Mouse (Mus musculus) C2C12 (cell line): Measurements from ENCODE around the gene Hsf4. TPM values are rescaled to one million over a fixed set of nuclear protein-coding genes. Genes with fewer than 3 reads are reported as not detected.
"Not testable (repeated sequence)": the region's sequence is repeated elsewhere in the genome, so short reads cannot be mapped to it uniquely, and the experiment has no call there.

Experiments
- H3K27me3 ChIP-seq: one replicate; pipeline ENCODE4 v1.6.1; 2011; ENCODE audit not compliant: control insufficient read depth, insufficient read depth, insufficient read length
- H3K36me3 ChIP-seq: one replicate; pipeline ENCODE4 v1.6.1; 2011; ENCODE audit not compliant: control insufficient read depth, insufficient read depth
- H3K4me3 ChIP-seq: one replicate; pipeline ENCODE4 v1.5.1; 2011; ENCODE audit warnings: mild to moderate bottlenecking, control low read depth; ENCODE audit not compliant: poor library complexity, insufficient read depth, severe bottlenecking
- H3K79me2 ChIP-seq: one replicate; pipeline ENCODE4 v1.6.1; 2011; ENCODE audit not compliant: control insufficient read depth, insufficient read depth
- H3K79me3 ChIP-seq: one replicate; pipeline ENCODE4 v1.6.1; 2011; ENCODE audit warnings: low read depth, control low read depth
- H3ac ChIP-seq: one replicate; pipeline ENCODE3; 2011; ENCODE audit warnings: low read depth; ENCODE audit not compliant: control insufficient read depth, insufficient read length
- CEBPB ChIP-seq: IDR thresholded peaks from one replicate; pipeline ENCODE4 v1.6.1; 2011; ENCODE audit warnings: low read depth, mild to moderate bottlenecking, control low read depth, moderate library complexity
- CTCF ChIP-seq: IDR thresholded peaks from one replicate; pipeline ENCODE4 v1.5.1; 2011; ENCODE audit not compliant: control insufficient read depth, insufficient read depth, insufficient read length
- FOSL1 ChIP-seq: IDR thresholded peaks from one replicate; pipeline ENCODE4 v1.8.0; 2011; ENCODE audit warnings: mild to moderate bottlenecking, low read length; ENCODE audit not compliant: poor library complexity, insufficient read depth, severe bottlenecking
- MAX ChIP-seq: IDR thresholded peaks from one replicate; pipeline ENCODE4 v1.6.1; 2011; ENCODE audit warnings: mild to moderate bottlenecking, control low read depth
- MYOD1 ChIP-seq: IDR thresholded peaks from one replicate; pipeline ENCODE4 v1.6.1; 2011; ENCODE audit warnings: low read depth; ENCODE audit not compliant: control insufficient read depth, insufficient read length
- MYOG ChIP-seq: IDR thresholded peaks from one replicate; pipeline ENCODE4 v1.6.1; 2011; ENCODE audit not compliant: control insufficient read depth, insufficient read length; ENCODE audit errors: extremely low read depth
- USF1 ChIP-seq: IDR thresholded peaks from one replicate; pipeline ENCODE4 v1.6.1; 2011; ENCODE audit warnings: low read depth, mild to moderate bottlenecking, control low read depth, moderate library complexity
- polyA plus RNA-seq: library from polyadenylated mRNA; unstranded; fragments of >200 nt; fragmentation: generic; extraction: Trizol; gene quantifications from one replicate; pipeline ENCODE4 v1.2.1, GENCODE M21; 2012; ENCODE audit warnings: missing spikeins

Gene Hsf4
- polyA plus RNA-seq, 1 experiment, result 3.4 TPM

GRCm38 (mm10) chr8:105288231-105288630, 18.6 kb downstream of the Hsf4 start:
- Histone ChIP-seq H3ac (no peak overlapping the region), H3K27me3 (no peaks in the 10 kb centered on the region), H3K36me3 (peaks cover 5% of the 10 kb centered on the region), H3K79me2 (peaks cover 30% of the 10 kb centered on the region), H3K4me3 (peak overlapping the region; percentile 39), H3K79me3 (peaks cover 14% of the 10 kb centered on the region)
- TF ChIP-seq CTCF, result no peak
- no peak for TF ChIP-seq USF1
- no peak for TF ChIP-seq MYOG
- TF ChIP-seq MYOD1, result no peak
- TF ChIP-seq FOSL1, result no peak
- TF ChIP-seq CEBPB, result no peak
- TF ChIP-seq MAX, result no peak

- H3K4me3 ChIP-seq, result peak overlapping the region; percentile 39
- peaks cover 30% of the 10 kb centered on the region for H3K79me2 ChIP-seq
- H3K27me3 ChIP-seq, result no peaks in the 10 kb centered on the region
- TF ChIP-seq MYOD1 (no peak), CTCF (peak; percentile 2), FOSL1 (no peak), CEBPB (no peak), MAX (peak; percentile 37)
- peak overlapping the region; percentile 63 for H3ac ChIP-seq
- H3K36me3 ChIP-seq, result peaks cover 5% of the 10 kb centered on the region
- peaks cover 14% of the 10 kb centered on the region for H3K79me3 ChIP-seq
Observed at GRCm38 (mm10) chr8:105288958-105289732, 19.5 kb downstream of the Hsf4 start.

GRCm38 (mm10) chr8:105289805-105290460, 20.3 kb downstream of the Hsf4 start, which contains the start of gene 4931428F04Rik:
Gene 4931428F04Rik (minus strand): TSS chr8:105289864.
- Histone ChIP-seq H3K4me3 (peak within 1 kb of the TSS; percentile 39), H3K79me3 (peaks cover 14% of the 10 kb centered on the region), H3ac (peak within 1 kb of the TSS; percentile 63), H3K36me3 (peaks cover 5% of the 10 kb centered on the region), H3K79me2 (peaks cover 30% of the 10 kb centered on the region), H3K27me3 (no peaks in the 10 kb centered on the region)
- TF ChIP-seq MYOG (no peak), MAX (peak; percentile 83), CEBPB (no peak), MYOD1 (no peak), USF1 (no peak), FOSL1 (no peak), CTCF (peak; percentile 94)

- Histone ChIP-seq H3ac (no peak overlapping the region), H3K36me3 (no peaks in the 10 kb centered on the region), H3K79me2 (peaks cover 30% of the 10 kb centered on the region), H3K79me3 (peaks cover 14% of the 10 kb centered on the region), H3K27me3 (no peaks in the 10 kb centered on the region), H3K4me3 (no peak overlapping the region)
- TF ChIP-seq MAX (peak; percentile 72), MYOD1 (no peak), FOSL1 (no peak), CTCF (peak; percentile 89)
Observed at GRCm38 (mm10) chr8:105290554-105291314, 21.1 kb downstream of the Hsf4 start.

GRCm38 (mm10) chr8:105291364-105291763, 21.8 kb downstream of the Hsf4 start:
- Histone ChIP-seq H3K79me3 (peaks cover 14% of the 10 kb centered on the region), H3K79me2 (peaks cover 25% of the 10 kb centered on the region)
- H3K36me3 ChIP-seq, H3K4me3 ChIP-seq, H3K27me3 ChIP-seq, H3ac ChIP-seq: not testable (repeated sequence)

GRCm38 (mm10) chr8:105291802-105292201, 22.2 kb downstream of the Hsf4 start:
- peaks cover 21% of the 10 kb centered on the region for H3K79me2 ChIP-seq
- H3K27me3 ChIP-seq, H3K36me3 ChIP-seq: not testable (repeated sequence)

More at GRCm38 (mm10) chr8:105291802-105292201, 22.2 kb downstream of the Hsf4 start:
- not testable (repeated sequence) for H3ac ChIP-seq, H3K4me3 ChIP-seq, H3K79me3 ChIP-seq
